Mouse (Mus musculus) MEL (cell line): ENCODE measurements around the gene Aldoart2.
A peak's percentile ranks its signal among the peaks of the same experiment; 100 is the strongest.

Experiments used
- CHD1 ChIP-seq: IDR thresholded peaks from 2 replicates; pipeline ENCODE4 v1.6.1; 2012; ENCODE audit warnings: low read depth, mild to moderate bottlenecking, inconsistent platforms, low read length, improper control_type of control experiment
- CTCF ChIP-seq, 3 experiments: IDR thresholded peaks in 2 of 3; conservative IDR thresholded peaks in 1 of 3; 2 replicates each; pipeline ENCODE4 v1.5.1; 2011 to 2012; ENCODE audit warnings: low read length in 3 of 3, low read depth in 2 of 3, mild to moderate bottlenecking in 2 of 3, improper control_type of control experiment in 1 of 3, inconsistent platforms in 1 of 3, mixed read lengths in 1 of 3, moderate library complexity in 1 of 3; ENCODE audit not compliant: control insufficient read depth in 1 of 3, insufficient read depth in 1 of 3, poor library complexity in 1 of 3, severe bottlenecking in 1 of 3
- EP300 ChIP-seq, 2 experiments: IDR thresholded peaks; 2 replicates each; pipeline ENCODE4 v1.6.1; 2011; ENCODE audit warnings: improper control_type of control experiment in 2 of 2, low read length in 2 of 2, low read depth in 1 of 2, mild to moderate bottlenecking in 1 of 2
- JUND ChIP-seq: IDR thresholded peaks from 2 replicates; pipeline ENCODE4 v1.6.1; 2011; ENCODE audit warnings: low read depth, mild to moderate bottlenecking, improper control_type of control experiment, low read length
- MAZ ChIP-seq: IDR thresholded peaks from 2 replicates; pipeline ENCODE4 v1.6.1; 2012; ENCODE audit warnings: low read depth, mild to moderate bottlenecking, inconsistent platforms, low read length, improper control_type of control experiment
- MEF2A ChIP-seq: IDR thresholded peaks from 2 replicates; pipeline ENCODE4 v1.6.1; 2014; ENCODE audit warnings: low read depth, mild to moderate bottlenecking, inconsistent platforms, low read length, improper control_type of control experiment; ENCODE audit not compliant: poor library complexity, insufficient replicate concordance, severe bottlenecking; ENCODE audit errors: extremely low read depth
- MXI1 ChIP-seq: IDR thresholded peaks from 2 replicates; pipeline ENCODE4 v1.6.1; 2011; ENCODE audit warnings: mild to moderate bottlenecking, low read depth, low read length, improper control_type of control experiment
- MYC ChIP-seq: IDR thresholded peaks from 2 replicates; pipeline ENCODE4 v1.6.1; 2011; ENCODE audit warnings: low read depth, mild to moderate bottlenecking, low read length, improper control_type of control experiment, moderate library complexity
- POLR2A ChIP-seq, 2 experiments: IDR thresholded peaks; 2 replicates each; pipeline ENCODE4 v1.6.1; 2011 to 2012; ENCODE audit warnings: low read length in 2 of 2, mild to moderate bottlenecking in 2 of 2, control low read depth in 1 of 2, improper control_type of control experiment in 1 of 2, low read depth in 1 of 2, moderate library complexity in 1 of 2; ENCODE audit not compliant: control insufficient read depth in 1 of 2, insufficient read depth in 1 of 2, poor library complexity in 1 of 2
- POLR2AphosphoS2 ChIP-seq: IDR thresholded peaks from 2 replicates; pipeline ENCODE4 v1.6.1; 2011; ENCODE audit warnings: low read length, improper control_type of control experiment
- UBTF ChIP-seq: IDR thresholded peaks from 2 replicates; pipeline ENCODE4 v1.6.1; 2012; ENCODE audit warnings: low read depth, mild to moderate bottlenecking, inconsistent platforms, low read length, improper control_type of control experiment, moderate library complexity, borderline replicate concordance; ENCODE audit not compliant: insufficient read depth
- ZNF384 ChIP-seq: IDR thresholded peaks from 2 replicates; pipeline ENCODE4 v1.6.1; 2012; ENCODE audit warnings: low read depth, mild to moderate bottlenecking, inconsistent platforms, low read length, improper control_type of control experiment

DNA sequence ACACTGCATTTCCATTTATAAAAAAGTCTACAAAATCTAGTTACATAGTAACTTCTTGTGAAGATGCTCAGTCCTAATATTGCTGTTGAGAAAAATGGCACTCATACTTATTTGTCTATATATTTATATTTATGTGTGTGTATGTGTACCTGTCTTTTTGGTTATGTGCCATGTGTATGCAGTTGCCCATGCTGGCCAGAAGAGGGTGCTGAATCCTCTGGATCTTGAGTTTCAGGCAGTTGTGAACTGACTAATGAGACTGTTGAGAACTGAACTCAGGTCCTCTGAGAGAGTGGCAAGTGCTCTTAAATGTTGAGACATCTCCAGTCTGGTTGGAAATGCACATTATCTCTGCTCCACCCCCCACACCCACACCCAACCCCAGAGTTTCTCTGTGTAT lies 8.1 kb downstream of the Aldoart2 start:
- TF ChIP-seq CTCF (IDR thresholded peaks at IDR 0.05 in 2 of 3, conservative IDR thresholded peaks at IDR 0.05 in 1 of 3; ENCODE audit: control insufficient read depth in 1 of 3, insufficient read depth in 1 of 3, low read depth in 2 of 3, low read length in 3 of 3, poor library complexity in 1 of 3, severe bottlenecking in 1 of 3) = peak; percentile 43 to 48 (median 43)
- TF ChIP-seq POLR2AphosphoS2 = no peak
- no peak for TF ChIP-seq MYC
- TF ChIP-seq POLR2A (IDR thresholded peaks at IDR 0.05; ENCODE audit: control insufficient read depth in 1 of 2, insufficient read depth in 1 of 2, low read depth in 1 of 2, low read length in 2 of 2, poor library complexity in 1 of 2) = no peak
- no peak for TF ChIP-seq EP300 (IDR thresholded peaks at IDR 0.05; ENCODE audit: low read depth in 1 of 2, low read length in 2 of 2)
- TF ChIP-seq ZNF384 = no peak
- TF ChIP-seq MEF2A = no peak
- no peak for TF ChIP-seq JUND
- TF ChIP-seq CHD1 = no peak
- TF ChIP-seq UBTF = no peak
- TF ChIP-seq MXI1 = no peak
- TF ChIP-seq MAZ = no peak
